Mouse (Mus musculus) CD4-positive naive resting alpha-beta T cell, adult 57 days (primary cell): Measurements from ENCODE around the gene Il1rapl2. TPM values are rescaled to one million over a fixed set of nuclear protein-coding genes. Genes with fewer than 3 reads are reported as not detected.

Experiments
- total RNA-seq: library from RNA; stranded (reverse); gene quantifications from one replicate; pipeline ENCODE4 v1.2.4, GENCODE M21; 2023

Il1rapl2 gene
- total RNA-seq: not detected

GRCm38 (mm10) chrX:137570321-137571195, at the start of gene Il1rapl2:
Gene Il1rapl2 (plus strand): TSS chrX:137570608.

GRCm38 (mm10) chrX:138209480-138209879, 639.1 kb downstream of the Il1rapl2 start, which contains the start of gene Tex13a:
Gene Tex13a (minus strand): TSS chrX:138209580.

